Mouse (Mus musculus) CH12.LX (cell line): ENCODE measurements around the gene Tspan5. TPM values are rescaled to one million over a fixed set of nuclear protein-coding genes. Genes with fewer than 3 reads are reported as not detected.

Source experiments
- DNase-seq: peaks from one replicate; pipeline ENCODE4 v3.0.0-alpha.2; 2013; ENCODE audit errors: extremely low read depth
- H3K27ac ChIP-seq: 2 replicates; pipeline ENCODE4 v1.5.1; 2012; ENCODE audit warnings: low read depth, mild to moderate bottlenecking, control low read depth, moderate library complexity; ENCODE audit not compliant: insufficient read depth
- H3K27me3 ChIP-seq: replicated peaks from 2 replicates; pipeline ENCODE3; 2012; ENCODE audit warnings: inconsistent platforms
- H3K36me3 ChIP-seq, 2 experiments: replicated peaks in 1 of 2; 2 replicates each; pipeline versions ENCODE3 to v1.6.1; 2012; ENCODE audit warnings: inconsistent platforms in 1 of 2, low read length in 1 of 2, mild to moderate bottlenecking in 1 of 2, mixed read lengths in 1 of 2, moderate library complexity in 1 of 2; ENCODE audit not compliant: control insufficient read depth in 1 of 2, insufficient read depth in 1 of 2
- H3K4me1 ChIP-seq, 2 experiments: 2 replicates each; pipeline ENCODE4 v1.6.1; 2012; ENCODE audit warnings: inconsistent platforms in 1 of 2, moderate library complexity in 1 of 2; ENCODE audit not compliant: insufficient read depth in 2 of 2, control insufficient read depth in 1 of 2
- H3K4me2 ChIP-seq: 2 replicates; pipeline ENCODE4 v1.6.1; 2012; ENCODE audit warnings: low read depth, mild to moderate bottlenecking, control low read depth; ENCODE audit not compliant: poor library complexity, insufficient read depth, severe bottlenecking
- H3K4me3 ChIP-seq, 3 experiments: fragments of 150-350 bp in 1 of 3; sonication (generic) in 1 of 3; replicated peaks in 1 of 3; 2 replicates each; pipeline versions ENCODE3 to v1.5.1; 2011 to 2012; ENCODE audit warnings: low read depth in 2 of 3, low read length in 2 of 3, mild to moderate bottlenecking in 2 of 3, moderate library complexity in 2 of 3, control low read depth in 1 of 3, improper control_type of control experiment in 1 of 3, inconsistent platforms in 1 of 3, mixed read lengths in 1 of 3; ENCODE audit not compliant: poor library complexity in 1 of 3
- H3K79me2 ChIP-seq: replicated peaks from 2 replicates; pipeline ENCODE4 v1.6.1; 2012; ENCODE audit warnings: mild to moderate bottlenecking, moderate library complexity; ENCODE audit not compliant: control insufficient read depth, poor library complexity, insufficient read depth, severe bottlenecking; ENCODE audit errors: extremely low read depth
- H3K9ac ChIP-seq: 2 replicates; pipeline ENCODE4 v1.6.1; 2012; ENCODE audit warnings: low read depth, mild to moderate bottlenecking, control low read depth, moderate library complexity; ENCODE audit not compliant: insufficient read depth
- H3K9me3 ChIP-seq: replicated peaks from 2 replicates; pipeline ENCODE3; 2012; ENCODE audit warnings: low read length, inconsistent platforms, mixed read lengths
- CHD1 ChIP-seq: IDR thresholded peaks from 2 replicates; pipeline ENCODE4 v1.6.1; 2012; ENCODE audit warnings: low read depth, low read length, improper control_type of control experiment, inconsistent platforms
- CTCF ChIP-seq, 2 experiments: IDR thresholded peaks in 1 of 2; conservative IDR thresholded peaks in 1 of 2; 2 replicates each; pipeline ENCODE4 v1.5.1; 2011 to 2012; ENCODE audit warnings: low read depth in 2 of 2, low read length in 2 of 2, improper control_type of control experiment in 1 of 2, inconsistent platforms in 1 of 2, mild to moderate bottlenecking in 1 of 2, moderate library complexity in 1 of 2
- E2F4 ChIP-seq: IDR thresholded peaks from 2 replicates; pipeline ENCODE4 v1.6.1; 2011; ENCODE audit warnings: low read depth, low read length, improper control_type of control experiment; ENCODE audit not compliant: insufficient replicate concordance
- ELF1 ChIP-seq: IDR thresholded peaks from 2 replicates; pipeline ENCODE4 v1.6.1; 2014; ENCODE audit warnings: low read depth, mild to moderate bottlenecking, inconsistent platforms, low read length, improper control_type of control experiment
- GABPA ChIP-seq: IDR thresholded peaks from 2 replicates; pipeline ENCODE4 v1.6.1; 2012; ENCODE audit warnings: low read depth, low read length, improper control_type of control experiment, inconsistent platforms; ENCODE audit not compliant: insufficient replicate concordance
- HCFC1 ChIP-seq: IDR thresholded peaks from 2 replicates; pipeline ENCODE4 v1.6.1; 2012; ENCODE audit warnings: low read depth, mild to moderate bottlenecking, inconsistent platforms, low read length, improper control_type of control experiment
- JUN ChIP-seq: IDR thresholded peaks from 2 replicates; pipeline ENCODE4 v1.6.1; 2011; ENCODE audit warnings: low read depth, mild to moderate bottlenecking, low read length, improper control_type of control experiment, moderate library complexity; ENCODE audit not compliant: insufficient read depth
- KAT2A ChIP-seq: IDR thresholded peaks from 2 replicates; pipeline ENCODE4 v1.6.1; 2012; ENCODE audit warnings: low read length, improper control_type of control experiment, inconsistent platforms; ENCODE audit not compliant: insufficient replicate concordance
- MAFK ChIP-seq: IDR thresholded peaks from 2 replicates; pipeline ENCODE4 v1.6.1; 2011; ENCODE audit warnings: low read length, improper control_type of control experiment; ENCODE audit not compliant: insufficient replicate concordance
- MAZ ChIP-seq: IDR thresholded peaks from 2 replicates; pipeline ENCODE4 v1.6.1; 2012; ENCODE audit warnings: low read depth, mild to moderate bottlenecking, inconsistent platforms, low read length, improper control_type of control experiment, moderate library complexity
- MEF2A ChIP-seq: IDR thresholded peaks from 2 replicates; pipeline ENCODE4 v1.6.1; 2014; ENCODE audit warnings: low read depth, mild to moderate bottlenecking, inconsistent platforms, low read length, improper control_type of control experiment, borderline replicate concordance
- MYC ChIP-seq: IDR thresholded peaks from 2 replicates; pipeline ENCODE4 v1.6.1; 2011; ENCODE audit warnings: low read depth, mild to moderate bottlenecking, improper control_type of control experiment, low read length
- NELFE ChIP-seq: IDR thresholded peaks from 2 replicates; pipeline ENCODE4 v1.6.1; 2011; ENCODE audit warnings: low read depth, low read length, improper control_type of control experiment
- POLR2A ChIP-seq: IDR thresholded peaks from 2 replicates; pipeline ENCODE4 v1.6.1; 2011; ENCODE audit warnings: low read depth, mild to moderate bottlenecking, improper control_type of control experiment, low read length
- RAD21 ChIP-seq: IDR thresholded peaks from 2 replicates; pipeline ENCODE4 v1.6.1; 2011; ENCODE audit warnings: low read depth, mild to moderate bottlenecking, low read length, improper control_type of control experiment, moderate library complexity
- RCOR1 ChIP-seq: conservative IDR thresholded peaks from 2 replicates; pipeline ENCODE4 v1.6.1; 2012; ENCODE audit warnings: low read depth, mild to moderate bottlenecking, inconsistent platforms, low read length, improper control_type of control experiment
- SIN3A ChIP-seq: IDR thresholded peaks from 2 replicates; pipeline ENCODE4 v1.6.1; 2012; ENCODE audit warnings: low read length, improper control_type of control experiment, inconsistent platforms
- SMC3 ChIP-seq: IDR thresholded peaks from 2 replicates; pipeline ENCODE4 v1.6.1; 2011; ENCODE audit warnings: low read depth, low read length, improper control_type of control experiment
- TBP ChIP-seq: conservative IDR thresholded peaks from 2 replicates; pipeline ENCODE4 v1.6.1; 2011; ENCODE audit warnings: low read depth, low read length, improper control_type of control experiment
- TCF12 ChIP-seq: IDR thresholded peaks from 2 replicates; pipeline ENCODE4 v1.6.1; 2014; ENCODE audit warnings: low read depth, mild to moderate bottlenecking, inconsistent platforms, low read length, improper control_type of control experiment
- UBTF ChIP-seq: IDR thresholded peaks from 2 replicates; pipeline ENCODE4 v1.6.1; 2012; ENCODE audit warnings: low read depth, mild to moderate bottlenecking, inconsistent platforms, low read length, improper control_type of control experiment, moderate library complexity
- USF2 ChIP-seq: conservative IDR thresholded peaks from 2 replicates; pipeline ENCODE4 v1.6.1; 2011; ENCODE audit warnings: low read depth, low read length, improper control_type of control experiment
- ZC3H11A ChIP-seq: IDR thresholded peaks from 2 replicates; pipeline ENCODE4 v1.6.1; 2012; ENCODE audit warnings: low read depth, mild to moderate bottlenecking, inconsistent platforms, low read length, improper control_type of control experiment
- ZKSCAN1 ChIP-seq: IDR thresholded peaks from 2 replicates; pipeline ENCODE4 v1.6.1; 2012; ENCODE audit warnings: low read depth, inconsistent platforms, low read length, improper control_type of control experiment, borderline replicate concordance
- ZMIZ1 ChIP-seq: IDR thresholded peaks from 2 replicates; pipeline ENCODE4 v1.6.1; 2012; ENCODE audit warnings: low read depth, mild to moderate bottlenecking, inconsistent platforms, low read length, improper control_type of control experiment
- dilution Hi-C: fragments of 300-500 bp; cut with MboI; formaldehyde crosslinking; loops from 2 replicates; pipeline ENCODE4 v1.14.3; 2020; ENCODE audit warnings: low sequenced_read_pairs; ENCODE audit not compliant: extremely low pct_unique_long_range_greater_than_20kb, extremely low pct_ligation_motif_present
- in situ Hi-C: fragments of 300-500 bp; cut with MboI; formaldehyde crosslinking; loops from 3 replicates; pipeline ENCODE4 v1.14.3; 2019; ENCODE audit warnings: low sequenced_read_pairs, low pct_ligation_motif_present, low pct_unique_long_range_greater_than_20kb, mixed read lengths
- polyA plus RNA-seq: library from polyadenylated mRNA; unstranded; fragments of >175 nt; gene quantifications from 2 replicates; pipeline ENCODE4 v1.2.1, GENCODE M21; 2012; ENCODE audit warnings: low read depth; ENCODE audit not compliant: insufficient read length
- total RNA-seq, 2 experiments: library from RNA; depleted of rRNA; stranded (reverse); fragments of 300-350 nt in 1 of 2; fragments of >200 nt in 1 of 2; gene quantifications; 2 replicates each; pipeline ENCODE4 v1.2.3; 2012 to 2014

Tspan5 gene
- total and polyA plus RNA-seq, 3 experiments: 17.2 to 43.1 (median 25.9) TPM

DNA sequence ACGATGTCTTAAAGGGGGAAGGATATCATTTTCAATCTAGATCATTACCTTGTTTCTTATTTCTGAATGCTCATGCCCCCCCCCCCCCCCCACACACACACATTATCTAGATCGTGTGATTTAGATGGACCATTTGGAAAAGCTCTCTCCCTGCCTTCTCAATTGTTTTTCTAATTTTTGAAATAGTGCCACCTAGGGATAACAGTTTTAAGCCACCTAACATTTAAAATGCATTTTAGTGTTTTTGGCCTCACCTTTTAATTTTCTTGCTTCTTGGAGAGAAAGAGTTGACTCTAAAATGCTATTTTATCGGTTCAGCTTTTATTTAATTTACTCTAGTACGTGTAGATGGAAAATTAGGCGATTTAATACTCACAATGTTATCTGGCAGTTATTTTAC, 94.9 kb downstream of the Tspan5 start:
- Histone ChIP-seq H3K4me1 (peaks cover 0 to 28% of the 10 kb centered on the region in 2 experiments; a peak in 3 of 4 replicates), H3K36me3 (peaks cover 0 to 29% of the 10 kb centered on the region in 2 experiments), H3K9me3 (no peaks in the 10 kb centered on the region)
- DNase-seq: no peak
- TF ChIP-seq USF2 (no peak), ELF1 (no peak), RAD21 (peak; percentile 37), CTCF (conservative IDR thresholded peaks at IDR 0.05 in 1 of 2, IDR thresholded peaks at IDR 0.05 in 1 of 2; ENCODE audit: low read depth in 2 of 2, low read length in 2 of 2) (peak in 1 of 2 experiments; percentile 52; a peak in 2 of 4 replicates), JUN (no peak), SMC3 (peak; percentile 42), SIN3A (no peak), MEF2A (no peak), MYC (no peak)
- TF ChIP-seq, all 38 proteins: peak for 3
- in situ Hi-C loops: no loop called here
- no peak overlapping the region for H3K27ac ChIP-seq
- H3K9ac ChIP-seq: no peak overlapping the region
- no peaks in the 10 kb centered on the region for H3K79me2 ChIP-seq
- H3K27me3 ChIP-seq: no peaks in the 10 kb centered on the region
- H3K4me3 ChIP-seq: no peak overlapping the region
- H3K4me2 ChIP-seq: no peak overlapping the region
- dilution Hi-C loops: no loop called here

DNA sequence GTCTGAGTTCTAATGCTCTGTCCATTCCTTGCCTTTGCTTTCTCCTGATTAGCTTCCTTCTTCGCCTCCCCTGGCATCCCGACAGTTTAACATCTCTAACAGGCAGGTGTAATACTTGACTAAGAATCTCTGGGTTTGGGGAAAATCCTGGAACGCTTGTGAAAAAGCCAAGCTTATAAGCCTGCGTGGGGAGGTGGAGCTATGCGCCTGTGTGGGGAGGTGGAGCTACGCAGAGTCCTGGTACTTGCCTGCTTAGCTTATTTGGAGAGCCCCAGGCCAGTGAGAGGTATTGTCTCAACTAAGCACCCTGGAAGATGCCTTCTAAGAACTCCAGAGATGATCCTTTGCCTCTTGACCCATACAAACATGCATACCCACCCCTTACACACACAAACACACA, 95.7 kb downstream of the Tspan5 start:
- no peaks in the 10 kb centered on the region for H3K79me2 ChIP-seq
- in situ Hi-C loops (no loop called here), dilution Hi-C loops (no loop called here)

GRCm38 (mm10) chr3:138839656-138840055, 97.7 kb downstream of the Tspan5 start:
- no peak for DNase-seq
- no peaks in the 10 kb centered on the region for H3K9me3 ChIP-seq
- H3K27ac ChIP-seq: no peak overlapping the region
- H3K27me3 ChIP-seq: no peaks in the 10 kb centered on the region
- H3K4me3 ChIP-seq: no peak overlapping the region
- no peaks in the 10 kb centered on the region for H3K79me2 ChIP-seq
- dilution Hi-C loops: no loop called here
- peaks cover 0 to 19% of the 10 kb centered on the region in 2 experiments for H3K36me3 ChIP-seq
- in situ Hi-C loops: no loop called here
- TF ChIP-seq RAD21 (no peak), ZC3H11A (no peak), GABPA (no peak), MAZ (no peak), TBP (no peak), POLR2A (no peak), MAFK (no peak), HCFC1 (no peak), UBTF (no peak), ZKSCAN1 (no peak), TCF12 (no peak), E2F4 (no peak), SMC3 (no peak), ZMIZ1 (no peak), NELFE (no peak), USF2 (no peak), MYC (no peak), CHD1 (no peak), KAT2A (no peak), RCOR1 (no peak)
- peaks cover 0 to 38% of the 10 kb centered on the region in 2 experiments; a peak in 3 of 4 replicates for H3K4me1 ChIP-seq
- no peak overlapping the region for H3K9ac ChIP-seq
- H3K4me2 ChIP-seq: no peak overlapping the region

More for the DNA sequence above, 95.7 kb downstream of the Tspan5 start:
- H3K4me2 ChIP-seq: no peak overlapping the region
- DNase-seq: no peak
- H3K27ac ChIP-seq: no peak overlapping the region
- H3K9me3 ChIP-seq: no peaks in the 10 kb centered on the region
- peaks cover 0 to 32% of the 10 kb centered on the region in 2 experiments; a peak in 3 of 4 replicates for H3K4me1 ChIP-seq
- H3K36me3 ChIP-seq: peaks cover 0 to 25% of the 10 kb centered on the region in 2 experiments
- H3K9ac ChIP-seq: no peak overlapping the region
- H3K4me3 ChIP-seq: no peak overlapping the region
- H3K27me3 ChIP-seq: no peaks in the 10 kb centered on the region
- TF ChIP-seq E2F4 (no peak), TCF12 (no peak), USF2 (no peak), ZKSCAN1 (no peak)
